Mouse (Mus musculus): Measurements from ENCODE around the gene Hyal2.

DNA sequence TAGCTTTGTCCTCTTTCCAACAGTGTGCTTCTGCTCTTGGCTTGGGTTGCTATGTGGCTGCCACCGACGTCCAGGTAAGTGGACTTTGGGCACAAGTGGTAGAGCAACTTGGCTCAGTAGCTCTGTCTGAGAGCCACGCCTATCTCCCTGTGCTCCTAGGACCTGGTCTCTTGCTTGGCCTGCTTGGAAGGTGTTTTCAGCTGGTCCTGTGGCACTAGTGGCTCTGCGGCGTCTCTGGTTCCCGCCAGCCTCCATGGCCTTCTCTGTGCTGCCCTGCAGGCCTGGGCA is 23.0 kb downstream of the Hyal2 start:
- no peak for TF ChIP-seq POLR2A (IDR thresholded peaks at IDR 0.05; ENCODE audit: control insufficient read depth in 1 of 2, insufficient read depth in 1 of 2, low read depth in 1 of 2, low read length in 2 of 2, poor library complexity in 1 of 2)
- no peak for TF ChIP-seq MXI1 (IDR thresholded peaks at IDR 0.05; ENCODE audit: low read depth, low read length)

Measured in MEL (cell line).